Mouse (Mus musculus) liver, embryonic 15.5 days (tissue): ENCODE data around the gene Metap1. TPM values are rescaled to one million over a fixed set of nuclear protein-coding genes. Genes with fewer than 3 reads are reported as not detected.

Experiments
- ATAC-seq: fragments of 200-750 bp; cut with Nextera tagmentation; 2 replicates; pipeline ENCODE4 v1.8.0; 2017; ENCODE audit warnings: moderate number of reproducible peaks, mild to moderate bottlenecking, moderate library complexity; ENCODE audit not compliant: insufficient read depth
- H3K27ac ChIP-seq: fragments of 300-500 bp; sonication (generic); replicated peaks from 2 replicates; pipeline ENCODE4 v1.5.1; 2015; ENCODE audit warnings: mild to moderate bottlenecking, inconsistent platforms
- H3K27me3 ChIP-seq: fragments of 300-500 bp; sonication (generic); 2 replicates; pipeline ENCODE4 v1.6.1; 2015; ENCODE audit warnings: mild to moderate bottlenecking, inconsistent platforms
- H3K36me3 ChIP-seq: fragments of 300-500 bp; sonication (generic); replicated peaks from 2 replicates; pipeline ENCODE4 v1.6.1; 2015; ENCODE audit warnings: moderate library complexity, mild to moderate bottlenecking, inconsistent platforms
- H3K4me1 ChIP-seq: fragments of 300-500 bp; sonication (generic); replicated peaks from 2 replicates; pipeline ENCODE4 v1.6.1; 2015; ENCODE audit warnings: inconsistent platforms
- H3K4me2 ChIP-seq: fragments of 300-500 bp; sonication (generic); 2 replicates; pipeline ENCODE4 v1.6.1; 2015; ENCODE audit warnings: moderate library complexity, mild to moderate bottlenecking, inconsistent platforms
- H3K4me3 ChIP-seq: fragments of 300-500 bp; sonication (generic); replicated peaks from 2 replicates; pipeline ENCODE4 v1.5.1; 2015; ENCODE audit warnings: mild to moderate bottlenecking, inconsistent platforms
- H3K9ac ChIP-seq: fragments of 300-500 bp; sonication (generic); 2 replicates; pipeline ENCODE4 v1.6.1; 2015; ENCODE audit warnings: moderate library complexity, mild to moderate bottlenecking, inconsistent platforms
- H3K9me3 ChIP-seq: fragments of 300-500 bp; sonication (generic); replicated peaks from 2 replicates; pipeline ENCODE4 v1.6.1; 2016; ENCODE audit warnings: inconsistent platforms
- WGBS: fragments of 180-500 bp; shearing (Covaris S2); methylation state at CpG from one replicate; pipeline ENCODE4 v1.1.7; 2015; ENCODE audit warnings: mixed read lengths; ENCODE audit not compliant: insufficient replicate concordance; 5-methylcytosine and 5-hydroxymethylcytosine counted together
- polyA plus RNA-seq: library from polyadenylated mRNA; unstranded; fragments of >200 nt; fragmentation: Nextera tagmentation; extraction: Ambion mirVana; gene quantifications from 2 replicates; pipeline ENCODE4 v1.2.1, GENCODE M21; 2015

Gene Metap1
- polyA plus RNA-seq = 20.8 and 22.1 TPM in 2 replicates

DNA sequence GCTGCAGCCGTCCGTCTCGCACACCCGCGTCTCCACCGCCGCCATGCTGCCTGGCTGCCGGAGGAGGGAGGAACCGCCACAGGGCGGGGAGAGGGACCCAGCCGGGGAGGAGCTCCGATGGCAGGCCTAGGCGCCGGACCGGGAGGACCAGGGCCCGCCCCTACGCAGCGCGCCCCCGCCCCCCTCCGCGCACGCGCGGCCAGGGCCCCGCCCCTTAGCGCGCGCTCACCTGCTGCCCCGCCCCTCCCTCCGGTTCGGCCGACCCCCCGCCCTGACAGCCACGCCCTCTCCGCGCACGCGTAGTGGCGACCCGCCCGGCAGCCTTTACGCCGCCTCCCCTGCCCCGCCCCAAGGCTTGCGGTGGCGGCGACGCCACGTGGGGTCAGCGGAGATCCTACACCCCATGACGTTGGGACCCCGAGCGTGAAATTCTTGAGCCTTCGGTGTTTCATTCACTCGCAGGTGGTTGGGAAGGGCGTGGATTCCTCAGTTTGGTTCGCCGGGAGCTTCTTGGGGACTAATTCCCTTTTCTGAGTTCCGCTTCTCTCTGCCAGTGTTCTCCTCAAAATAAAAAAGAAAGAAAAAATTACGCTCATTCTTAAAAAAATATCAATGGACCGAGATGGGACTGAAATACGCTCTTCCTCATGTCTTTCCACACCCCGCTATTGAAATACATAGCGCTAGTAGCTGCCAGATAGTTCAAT lies at the start of gene Metap1:
TSS of gene Metap1 (minus strand) at position 189 of the 707 bp plus-strand sequence.
- Histone ChIP-seq H3K4me1 (peaks cover 28% of the 10 kb centered on the region), H3K9me3 (no peaks in the 10 kb centered on the region), H3K4me2 (peak within 1 kb of the TSS; percentile 92), H3K4me3 (peak within 1 kb of the TSS; percentile 69), H3K27ac (peak within 1 kb of the TSS; percentile 79), H3K9ac (peak within 1 kb of the TSS; percentile 67), H3K36me3 (peaks cover 23% of the 10 kb centered on the region), H3K27me3 (no peaks in the 10 kb centered on the region)
- peak; percentile 100 for ATAC-seq
- under 1% methylated on average over 48 of the region's 65 CpGs for WGBS

DNA sequence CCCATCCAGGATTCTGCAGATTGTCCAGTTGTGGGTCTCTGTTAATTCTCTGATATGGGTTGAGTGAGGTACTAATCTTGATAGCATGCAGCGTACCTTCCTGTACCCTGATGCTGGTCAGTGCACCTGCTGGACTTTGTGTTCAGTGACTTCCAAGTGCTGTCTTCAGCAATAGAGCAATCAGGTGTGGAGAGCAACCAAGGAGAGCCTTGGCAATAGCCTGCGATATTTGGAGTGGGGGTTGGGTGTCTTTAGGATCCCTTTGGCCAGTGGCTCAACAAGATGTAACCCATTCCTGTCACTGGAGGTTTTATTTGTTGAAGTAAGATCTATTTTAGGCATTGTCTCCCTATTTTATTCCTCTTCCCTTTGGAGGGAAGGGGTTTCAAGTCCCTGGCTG lies 46.7 kb upstream of the Metap1 start:
- Histone ChIP-seq H3K36me3 (0 out of 2 replicates have a peak, but pooled peaks cover 8% of the 10 kb centered on the region), H3K4me1 (peaks cover 61% of the 10 kb centered on the region), H3K4me2 (no peak overlapping the region), H3K9me3 (no peaks in the 10 kb centered on the region), H3K4me3 (no peak overlapping the region), H3K9ac (no peak overlapping the region), H3K27ac (no peak overlapping the region), H3K27me3 (no peaks in the 10 kb centered on the region)
- WGBS = 90% methylated on average over 2 of the region's 2 CpGs
- no peak for ATAC-seq

DNA sequence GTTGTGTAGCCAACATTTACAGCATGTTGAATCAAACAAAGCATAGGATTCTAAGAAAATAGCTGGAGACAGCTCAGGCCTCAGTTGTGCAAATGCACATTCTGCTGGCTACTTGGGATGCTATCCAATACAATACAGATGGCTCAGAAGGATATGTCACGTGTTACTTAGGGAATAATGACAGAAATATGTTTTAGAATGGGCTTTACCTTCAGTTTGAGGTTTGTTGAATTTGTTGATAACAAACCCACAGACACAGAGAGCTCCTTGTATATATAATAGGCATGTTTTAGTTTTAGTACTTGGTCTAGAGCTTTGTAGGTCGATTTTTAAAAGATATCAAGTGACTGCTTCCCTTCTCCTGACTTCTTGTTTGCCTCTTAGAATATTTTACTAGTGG lies 43.4 kb upstream of the Metap1 start:
- Histone ChIP-seq H3K36me3 (0 out of 2 replicates have a peak, but pooled peaks cover 8% of the 10 kb centered on the region), H3K4me3 (no peak overlapping the region), H3K27me3 (no peaks in the 10 kb centered on the region), H3K9me3 (no peaks in the 10 kb centered on the region), H3K4me1 (peaks cover 63% of the 10 kb centered on the region), H3K9ac (no peak overlapping the region), H3K4me2 (no peak overlapping the region), H3K27ac (no peak overlapping the region)
- 15% methylated on average over 2 of the region's 2 CpGs for WGBS
- ATAC-seq = no peak

DNA sequence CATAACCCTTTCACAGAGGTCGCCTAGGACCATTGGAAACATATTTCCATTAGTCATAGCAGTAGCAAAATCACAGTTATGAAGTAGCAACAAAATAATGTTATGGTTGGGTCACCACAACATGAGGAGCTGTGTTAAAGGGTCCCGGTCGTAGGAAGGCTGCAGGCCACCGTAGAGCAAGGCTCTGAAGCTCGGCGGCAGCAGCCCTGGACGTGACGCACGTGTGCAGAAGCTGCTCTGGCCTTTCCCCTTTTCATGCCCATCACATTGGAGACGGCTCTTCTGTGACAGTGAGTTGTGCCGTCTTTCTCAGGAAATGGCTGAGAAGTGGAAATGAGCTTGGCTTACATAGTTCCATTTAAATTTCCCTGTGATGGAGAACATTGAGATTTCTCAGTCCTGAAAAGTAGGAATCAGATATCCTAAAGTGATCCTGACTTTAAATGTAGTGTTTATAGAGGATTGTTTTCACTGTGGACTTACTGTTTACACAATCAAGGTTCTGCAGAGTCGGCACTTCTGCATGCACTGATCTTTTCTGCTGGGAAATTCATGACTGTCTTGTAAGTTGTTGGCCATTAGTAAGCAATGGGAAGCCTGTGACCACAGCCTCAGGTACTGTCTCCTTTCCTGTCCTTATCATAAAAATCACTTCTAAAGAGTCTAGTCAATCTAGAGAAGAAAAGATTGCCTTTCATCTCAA lies 42.3 kb upstream of the Metap1 start:
- H3K9me3 ChIP-seq = no peaks in the 10 kb centered on the region
- no peak overlapping the region for H3K4me3 ChIP-seq
- H3K27ac ChIP-seq = peak overlapping the region; percentile 25; the same call in 1 of the 2 replicates
- 0 out of 2 replicates have a peak, but pooled peaks cover 8% of the 10 kb centered on the region for H3K36me3 ChIP-seq
- 34% methylated on average over 12 of the region's 12 CpGs for WGBS
- H3K4me1 ChIP-seq = peaks cover 51% of the 10 kb centered on the region
- no peak for ATAC-seq
- no peak overlapping the region for H3K9ac ChIP-seq
- no peaks in the 10 kb centered on the region for H3K27me3 ChIP-seq
- H3K4me2 ChIP-seq = peak overlapping the region; percentile 40; the same call in 1 of the 2 replicates

GRCm38 (mm10) chr3:138530578-138531478 lies 41.5 kb upstream of the Metap1 start:
- Histone ChIP-seq H3K9me3 (no peaks in the 10 kb centered on the region), H3K27me3 (no peaks in the 10 kb centered on the region), H3K4me3 (no peak overlapping the region), H3K4me1 (peaks cover 53% of the 10 kb centered on the region), H3K4me2 (peak overlapping the region; percentile 40), H3K36me3 (0 out of 2 replicates have a peak, but pooled peaks cover 2% of the 10 kb centered on the region), H3K27ac (peak overlapping the region; percentile 51; the same call in 1 of the 2 replicates), H3K9ac (no peak overlapping the region)
- WGBS = 44% methylated on average over 8 of the region's 8 CpGs
- no peak for ATAC-seq

GRCm38 (mm10) chr3:138528265-138528664 lies 39.0 kb upstream of the Metap1 start:
- peak overlapping the region; percentile 97 for H3K4me2 ChIP-seq
- H3K9me3 ChIP-seq = no peaks in the 10 kb centered on the region
- no peak overlapping the region for H3K27ac ChIP-seq
- H3K27me3 ChIP-seq = no peaks in the 10 kb centered on the region
- no peak for ATAC-seq
- H3K9ac ChIP-seq = peak overlapping the region; percentile 99
- H3K36me3 ChIP-seq = no peaks in the 10 kb centered on the region
- 1% methylated on average over 16 of the region's 16 CpGs for WGBS
- peak overlapping the region; percentile 100 for H3K4me3 ChIP-seq
- peaks cover 56% of the 10 kb centered on the region for H3K4me1 ChIP-seq

GRCm38 (mm10) chr3:138527667-138528231 lies 38.4 kb upstream of the Metap1 start:
- peak overlapping the region; percentile 97 for H3K4me2 ChIP-seq
- peak overlapping the region; percentile 99 for H3K9ac ChIP-seq
- H3K4me1 ChIP-seq = peaks cover 54% of the 10 kb centered on the region
- no peaks in the 10 kb centered on the region for H3K36me3 ChIP-seq
- under 1% methylated on average over 62 of the region's 64 CpGs for WGBS
- H3K9me3 ChIP-seq = no peaks in the 10 kb centered on the region
- H3K27ac ChIP-seq = peak overlapping the region; percentile 91
- H3K4me3 ChIP-seq = peak overlapping the region; percentile 100
- no peaks in the 10 kb centered on the region for H3K27me3 ChIP-seq
- peak; percentile 42 for ATAC-seq

DNA sequence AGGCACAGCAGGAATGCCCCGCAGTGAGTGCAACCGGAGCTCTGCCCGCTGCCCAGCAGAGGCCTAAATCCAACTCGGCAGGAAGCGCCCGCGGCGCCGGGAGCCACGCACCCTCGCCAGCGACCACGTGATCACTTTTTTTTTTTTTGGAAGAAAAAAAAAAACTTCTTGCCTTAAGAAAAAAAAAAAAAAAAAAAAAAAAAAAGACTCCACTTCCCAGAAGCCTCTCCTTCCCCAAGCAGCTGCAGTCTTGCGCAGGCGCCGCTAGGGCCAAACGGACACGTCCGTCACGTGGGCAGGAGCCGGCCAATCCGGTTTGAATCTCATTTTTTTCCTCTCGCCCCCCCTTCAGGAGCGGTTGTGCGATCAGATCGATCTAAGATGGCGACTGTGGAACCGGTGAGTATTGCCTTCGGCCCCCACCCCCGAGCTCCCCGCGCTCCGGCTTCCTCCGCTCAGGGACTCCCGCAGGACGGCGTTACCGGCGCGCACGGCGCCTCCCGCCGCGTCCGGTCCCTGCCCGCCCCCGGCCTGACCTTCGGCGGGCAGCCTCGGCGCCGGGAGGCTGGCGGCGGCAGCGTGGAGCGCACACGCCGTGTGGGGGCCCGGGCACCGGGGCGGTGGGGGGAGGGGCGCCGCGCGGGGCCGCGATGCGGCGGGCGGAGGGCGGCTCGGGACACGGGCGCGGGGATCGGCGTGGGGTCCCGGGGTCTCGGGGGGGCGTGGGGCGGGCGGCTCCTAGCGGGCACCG lies 37.8 kb upstream of the Metap1 start:
- Histone ChIP-seq H3K9me3 (no peaks in the 10 kb centered on the region), H3K4me3 (peak overlapping the region; percentile 100), H3K4me2 (peak overlapping the region; percentile 97), H3K27me3 (no peaks in the 10 kb centered on the region), H3K27ac (peak overlapping the region; percentile 91), H3K4me1 (peaks cover 49% of the 10 kb centered on the region), H3K36me3 (no peaks in the 10 kb centered on the region), H3K9ac (peak overlapping the region; percentile 99)
- WGBS = 1% methylated on average over 81 of the region's 85 CpGs
- ATAC-seq = peak; percentile 86

GRCm38 (mm10) chr3:138526073-138526915 lies 37.0 kb upstream of the Metap1 start, which contains the start of gene Eif4e:
Gene Eif4e (plus strand): TSS chr3:138526179.
- H3K36me3 ChIP-seq = no peaks in the 10 kb centered on the region
- H3K4me3 ChIP-seq = peak within 1 kb of the TSS; percentile 100
- H3K9ac ChIP-seq = peak within 1 kb of the TSS; percentile 80
- H3K9me3 ChIP-seq = no peaks in the 10 kb centered on the region
- peak within 1 kb of the TSS; percentile 82 for H3K27ac ChIP-seq
- WGBS = 2% methylated on average over 39 of the region's 39 CpGs
- ATAC-seq = peak; percentile 45
- peaks cover 41% of the 10 kb centered on the region for H3K4me1 ChIP-seq
- no peaks in the 10 kb centered on the region; the same call in 1 of the 2 replicates for H3K27me3 ChIP-seq
- peak within 1 kb of the TSS; percentile 97 for H3K4me2 ChIP-seq
